Mouse (Mus musculus): ENCODE results near the gene Cst10.

The Cst10 gene

DNA sequence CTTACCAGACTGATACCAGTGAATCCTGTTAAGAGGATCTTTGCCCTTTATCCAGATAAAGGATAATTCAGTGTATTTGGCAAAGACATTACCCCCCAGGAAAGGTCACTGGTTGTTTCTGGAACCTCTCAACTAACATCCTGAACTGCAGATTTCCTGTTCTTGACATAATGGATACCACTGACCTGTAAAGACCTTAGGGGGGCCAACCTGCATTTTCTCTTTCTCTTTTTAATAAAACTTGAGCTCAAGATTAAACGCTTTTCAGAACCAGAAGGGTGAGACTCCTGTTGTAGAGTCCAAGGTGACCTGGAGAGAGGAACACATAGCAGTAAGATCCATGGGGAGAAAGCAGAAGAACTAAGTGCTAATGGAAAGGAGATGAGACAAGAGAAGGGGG lies at the start of gene Cst10:
Cst10 (plus strand) TSS at position 301 of the 400 bp plus-strand sequence.
- DNase-seq (ENCODE audit: low spot score in 2 of 2), result no peak

DNA sequence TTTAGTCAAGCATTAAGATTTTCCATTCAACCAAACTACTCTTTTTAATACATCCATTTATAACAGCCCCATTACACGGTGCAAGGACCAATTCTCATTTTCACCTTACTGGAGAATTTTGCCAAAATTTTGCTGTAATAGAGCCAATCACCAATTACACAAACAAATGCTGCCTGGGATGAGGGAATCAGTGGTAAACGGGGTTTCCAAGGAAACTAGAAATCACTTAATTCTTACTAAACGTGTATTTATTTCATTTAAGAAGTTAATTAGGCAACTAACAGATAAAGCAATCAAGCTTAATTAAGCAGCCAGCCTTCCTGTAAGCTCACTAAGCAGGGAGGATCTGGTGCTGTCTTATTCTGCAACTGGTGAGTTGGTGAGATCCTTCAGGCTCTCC lies 11.9 kb upstream of the Cst10 start:
- no peak for DNase-seq (ENCODE audit: low spot score in 2 of 2)

- DNase-seq (ENCODE audit: low spot score in 2 of 2), result no peak
Observed at GRCm38 (mm10) chr2:149422564-149422963, 17.7 kb downstream of the Cst10 start.
